Mouse (Mus musculus): ENCODE results near the gene Cnksr1. TPM values are rescaled to one million over a fixed set of nuclear protein-coding genes. Genes with fewer than 3 reads are reported as not detected.
"Not testable (repeated sequence)": the region's sequence is repeated elsewhere in the genome, so short reads cannot be mapped to it uniquely, and the experiment has no call there.

The Cnksr1 gene
- not detected in 2 replicates for total RNA-seq (2015)
- total RNA-seq (2017) = not detected in 2 replicates

DNA sequence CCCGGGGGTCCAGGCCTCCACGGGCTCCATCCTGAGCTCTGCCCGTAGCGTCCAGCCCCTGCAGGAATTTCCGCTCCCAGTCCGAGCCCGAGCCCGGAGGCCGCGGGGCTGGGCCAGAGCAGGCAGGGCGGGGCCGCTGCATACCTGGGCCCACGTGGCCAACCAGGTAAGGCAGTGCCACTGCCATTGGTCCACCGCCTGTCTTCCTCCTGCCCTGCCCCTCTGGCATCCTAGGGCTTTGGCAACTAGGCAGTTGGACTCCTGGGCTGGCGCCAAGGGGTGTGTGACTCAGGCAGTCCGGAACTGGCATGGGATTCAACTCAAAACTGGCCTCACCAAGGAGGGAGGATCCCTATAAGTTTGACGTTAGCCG, at the start of gene Cnksr1:
Gene Cnksr1, minus strand, starts transcription at position 121 of the 373 bp plus-strand sequence.
- no peak for ATAC-seq (replicated peaks; ENCODE audit: poor library complexity)

GRCm38 (mm10) chr4:134287575-134288025, 49.4 kb upstream of the Cnksr1 start, which contains the start of gene Pdik1l:
TSS of gene Pdik1l (minus strand) at chr4:134287895.
- ATAC-seq (replicated peaks; ENCODE audit: poor library complexity) = peak; percentile 68

DNA sequence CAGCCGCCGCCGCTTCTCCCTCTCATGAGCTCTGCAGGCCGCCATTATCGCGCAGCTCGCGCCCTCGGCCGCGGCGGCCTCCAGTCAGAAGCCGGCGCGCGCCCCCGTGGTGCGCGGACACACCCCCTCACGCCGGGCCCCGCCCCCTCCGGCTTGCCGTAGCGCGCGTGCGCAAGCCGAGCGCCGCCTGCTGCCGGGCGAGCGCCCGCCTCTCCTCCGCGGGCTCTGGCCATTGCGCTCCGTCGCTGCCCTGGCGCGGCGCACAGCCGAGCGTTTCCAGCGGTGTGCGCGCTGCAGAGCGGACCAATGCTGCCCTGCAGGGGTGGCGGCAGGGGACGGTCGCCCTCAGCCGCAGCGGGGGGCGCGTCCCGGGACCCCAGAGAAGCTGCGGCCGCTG, 49.0 kb upstream of the Cnksr1 start:
- ATAC-seq (replicated peaks; ENCODE audit: poor library complexity) = peak; percentile 63

DNA sequence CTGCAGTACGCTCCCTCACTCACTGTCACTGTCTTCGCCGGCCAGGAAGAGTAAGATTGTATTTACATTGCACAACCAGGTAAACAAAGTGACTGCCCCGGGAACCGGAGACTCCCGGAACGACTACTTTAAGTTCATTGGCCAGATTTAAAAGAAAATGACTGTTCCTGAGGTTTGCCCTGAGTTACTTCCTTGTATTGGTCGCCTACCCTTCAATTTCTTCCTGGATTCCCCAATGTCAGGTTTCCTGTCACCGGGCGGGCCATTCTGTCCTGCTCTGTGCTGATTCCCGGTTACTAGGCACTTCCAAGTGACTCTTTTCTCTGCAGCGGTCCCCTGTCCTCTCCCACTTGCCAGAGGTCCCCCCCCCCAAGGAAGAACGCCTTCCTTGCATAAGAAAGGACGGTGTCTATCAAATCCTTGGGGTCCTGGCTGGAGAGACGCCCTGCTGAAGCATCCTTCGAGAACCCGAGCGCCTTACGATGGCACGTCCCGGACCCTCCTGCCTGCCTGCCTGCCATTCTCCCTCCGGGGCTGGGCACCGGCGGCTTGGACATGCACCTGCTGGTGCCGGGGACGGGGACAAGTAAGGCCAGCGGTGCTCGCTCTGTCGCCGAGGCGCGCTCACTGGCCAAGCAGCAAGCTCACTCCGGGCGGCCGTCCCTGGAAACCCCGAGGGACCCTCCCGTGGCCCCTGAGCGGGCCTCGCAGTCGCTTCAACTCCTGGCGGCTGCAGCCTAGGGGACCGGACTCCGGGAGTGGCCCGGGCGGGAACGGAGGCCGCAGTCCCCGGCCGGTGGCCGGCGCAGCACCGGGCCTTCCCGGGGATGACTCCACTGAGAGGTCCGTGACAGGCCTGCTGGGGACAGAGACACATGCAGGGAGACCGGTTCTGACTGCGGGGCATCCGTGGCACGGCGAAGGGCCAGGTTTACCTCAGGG, 48.3 kb upstream of the Cnksr1 start:
- ATAC-seq (replicated peaks; ENCODE audit: poor library complexity) = no peak

GRCm38 (mm10) chr4:134284942-134285341, 46.7 kb upstream of the Cnksr1 start:
- ATAC-seq (replicated peaks; ENCODE audit: poor library complexity) = no peak

DNA sequence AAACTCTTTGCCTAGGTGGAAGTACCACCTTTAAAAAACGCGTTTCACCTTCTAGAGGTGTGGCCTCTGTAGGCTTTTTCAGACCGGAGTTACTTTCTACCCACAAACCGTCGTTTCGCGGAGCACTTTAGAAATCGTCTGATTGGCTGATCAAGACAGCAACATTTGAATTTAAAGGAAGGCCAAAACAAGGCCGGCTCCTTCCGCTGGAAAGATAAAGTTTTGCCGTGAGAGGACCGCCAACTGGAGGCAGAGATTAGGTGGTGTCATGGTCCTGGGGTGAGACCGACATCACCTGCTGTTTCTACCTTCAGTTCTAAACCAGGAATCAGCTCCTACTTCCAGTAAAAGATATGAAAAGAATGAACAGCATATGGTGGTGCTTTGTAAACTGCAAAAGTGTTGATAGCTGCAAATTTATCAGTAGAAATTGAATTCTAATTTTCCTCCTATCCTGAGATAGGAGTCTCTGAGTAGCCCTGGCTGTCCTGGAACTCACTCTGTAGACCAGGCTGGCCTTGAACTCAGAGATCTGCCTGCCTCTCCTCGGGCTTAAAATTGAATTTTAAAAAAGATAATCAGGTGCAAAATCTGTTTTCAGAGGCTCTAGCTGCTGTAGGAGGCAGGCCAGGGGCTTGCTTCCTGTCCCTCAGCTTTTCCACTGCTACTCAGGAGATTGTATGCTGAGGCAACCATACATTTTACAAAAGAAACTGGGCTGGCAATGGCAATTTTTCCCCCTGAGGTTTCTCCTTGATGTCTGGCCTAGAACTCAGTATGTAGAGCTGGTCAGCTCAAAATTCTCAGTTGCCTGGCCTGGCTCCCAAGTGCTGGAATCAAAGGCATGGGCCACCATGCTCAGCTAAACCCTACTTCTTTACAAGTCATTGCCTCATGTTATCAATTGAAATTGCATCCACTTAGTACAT, 35.5 kb upstream of the Cnksr1 start:
- peak; percentile 93 for ATAC-seq (replicated peaks; ENCODE audit: poor library complexity)

DNA sequence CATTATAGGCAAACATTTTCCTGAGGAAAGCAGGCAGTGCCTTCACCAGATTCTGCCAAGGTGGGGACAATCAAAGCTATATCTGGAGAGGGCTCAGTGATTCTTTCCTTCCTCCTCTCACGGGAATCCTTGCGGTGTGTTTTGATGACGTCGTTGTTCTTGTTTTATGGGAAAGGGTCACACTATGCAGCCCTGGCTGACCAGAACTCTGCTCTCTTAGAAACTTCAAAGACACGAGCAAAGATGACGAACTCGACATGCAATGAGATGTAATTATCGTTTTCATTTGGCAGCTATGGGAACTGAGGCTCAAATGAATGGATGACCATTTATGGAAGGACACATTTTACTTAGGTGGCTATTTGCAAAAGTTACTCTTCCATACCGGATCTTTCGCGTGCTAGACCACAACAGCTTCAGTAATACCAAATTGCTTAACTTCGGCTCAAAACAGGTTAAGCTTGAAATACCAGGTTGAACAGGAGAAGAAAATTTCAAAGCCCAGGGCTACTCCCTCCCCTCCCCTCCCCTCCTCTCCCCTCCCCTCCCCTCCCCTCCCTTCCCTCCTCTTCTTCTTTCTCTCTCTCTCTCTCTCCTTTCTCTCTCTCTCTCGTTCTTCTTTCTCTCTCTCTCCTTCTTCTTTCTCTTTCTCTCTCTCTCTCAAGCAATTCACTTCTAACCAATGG, 34.7 kb upstream of the Cnksr1 start:
- 0 out of 2 replicates have a peak, but pooled peaks have one; percentile 5 for ATAC-seq (replicated peaks; ENCODE audit: poor library complexity)

DNA sequence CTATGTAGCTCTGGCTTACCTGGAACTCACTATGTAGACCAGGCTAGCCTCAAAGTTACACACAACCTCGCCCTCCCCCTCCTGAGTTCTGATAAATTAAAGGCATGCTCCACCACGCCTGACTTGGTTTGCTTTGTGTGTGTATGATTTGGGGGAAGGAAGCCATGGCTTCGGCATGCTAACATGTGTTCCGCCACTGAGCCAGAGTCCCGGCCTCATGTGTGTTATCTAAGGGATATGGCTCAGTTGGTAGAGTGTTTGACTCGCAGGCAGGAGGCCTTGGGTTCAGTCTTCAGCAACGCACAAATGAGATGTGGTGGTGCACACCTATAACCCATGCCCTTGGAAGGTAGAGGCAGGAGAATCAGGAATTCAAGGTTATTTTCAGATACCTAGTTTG, 33.8 kb upstream of the Cnksr1 start:
- no peak for ATAC-seq (replicated peaks; ENCODE audit: poor library complexity)

GRCm38 (mm10) chr4:134269622-134270021, 31.4 kb upstream of the Cnksr1 start:
- ATAC-seq (replicated peaks; ENCODE audit: poor library complexity) = not testable (repeated sequence)

GRCm38 (mm10) chr4:134268102-134268655, 30.0 kb upstream of the Cnksr1 start:
- ATAC-seq (replicated peaks; ENCODE audit: poor library complexity) = peak; percentile 37; the same call in 1 of the 2 replicates

- no peak for ATAC-seq (replicated peaks; ENCODE audit: poor library complexity)
Observed at GRCm38 (mm10) chr4:134265860-134266585, 27.8 kb upstream of the Cnksr1 start.

GRCm38 (mm10) chr4:134263191-134263590, 25.0 kb upstream of the Cnksr1 start:
- peak; percentile 61 for ATAC-seq (replicated peaks; ENCODE audit: poor library complexity)

DNA sequence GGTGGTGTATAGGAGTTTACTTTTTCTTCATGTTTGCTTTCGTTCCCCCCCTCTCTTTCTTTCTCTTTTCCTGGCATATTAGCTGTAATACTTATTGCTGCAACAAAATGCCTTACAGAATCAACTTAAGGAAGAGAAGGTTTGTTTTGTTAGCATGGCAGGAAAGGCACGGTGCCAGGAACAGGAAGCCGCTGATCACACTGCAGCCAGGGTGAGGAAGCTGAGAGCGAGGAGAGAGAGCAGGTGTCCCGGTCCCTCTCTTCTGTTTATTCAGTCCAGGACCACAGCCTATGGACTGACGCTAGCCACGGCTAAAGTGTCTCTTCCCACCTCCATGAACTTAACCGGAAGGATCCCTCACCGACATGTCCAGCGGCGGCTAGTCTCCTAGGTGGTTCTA, 20.2 kb upstream of the Cnksr1 start:
- peak; percentile 49 for ATAC-seq (replicated peaks; ENCODE audit: poor library complexity)

DNA sequence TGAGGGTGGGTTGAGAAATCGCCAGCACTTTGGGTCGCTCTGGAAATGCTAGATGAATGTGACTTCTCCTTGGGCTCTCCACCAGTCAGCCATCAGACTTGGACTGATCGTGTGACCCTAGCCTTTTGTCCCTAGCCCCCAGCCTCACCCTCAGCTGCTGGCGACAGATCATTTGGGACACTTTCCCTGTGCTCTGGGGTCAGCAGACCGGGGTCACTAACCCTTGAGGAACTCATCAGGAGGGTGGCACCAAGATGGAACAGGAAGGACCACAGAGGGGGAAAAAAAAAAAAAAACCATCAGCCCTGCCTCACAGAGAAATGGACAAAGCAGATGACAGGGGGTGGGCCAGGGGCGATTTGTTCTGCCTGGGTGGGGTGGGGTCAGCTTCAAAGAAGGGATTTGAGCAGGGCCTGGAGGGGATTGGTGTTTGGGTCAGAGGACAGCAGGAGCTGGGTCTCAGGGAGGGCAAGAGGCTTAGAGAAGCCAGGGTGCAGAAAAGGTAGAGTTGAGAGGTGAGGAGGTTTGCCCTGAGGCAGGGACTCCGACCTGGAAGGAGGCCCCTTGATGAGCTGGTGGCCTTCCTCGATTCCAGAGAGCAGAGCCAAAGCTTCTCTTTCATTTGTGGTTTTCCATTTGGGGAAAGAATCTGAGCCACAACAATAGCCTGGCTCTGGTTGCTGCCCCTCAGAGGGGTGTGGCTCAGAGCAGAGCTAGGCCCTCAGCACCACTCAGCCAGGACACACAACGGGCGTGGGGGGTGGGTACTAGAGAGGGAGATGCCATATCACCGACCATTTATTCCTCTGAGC, 19.2 kb upstream of the Cnksr1 start:
- ATAC-seq (replicated peaks; ENCODE audit: poor library complexity) = no peak

DNA sequence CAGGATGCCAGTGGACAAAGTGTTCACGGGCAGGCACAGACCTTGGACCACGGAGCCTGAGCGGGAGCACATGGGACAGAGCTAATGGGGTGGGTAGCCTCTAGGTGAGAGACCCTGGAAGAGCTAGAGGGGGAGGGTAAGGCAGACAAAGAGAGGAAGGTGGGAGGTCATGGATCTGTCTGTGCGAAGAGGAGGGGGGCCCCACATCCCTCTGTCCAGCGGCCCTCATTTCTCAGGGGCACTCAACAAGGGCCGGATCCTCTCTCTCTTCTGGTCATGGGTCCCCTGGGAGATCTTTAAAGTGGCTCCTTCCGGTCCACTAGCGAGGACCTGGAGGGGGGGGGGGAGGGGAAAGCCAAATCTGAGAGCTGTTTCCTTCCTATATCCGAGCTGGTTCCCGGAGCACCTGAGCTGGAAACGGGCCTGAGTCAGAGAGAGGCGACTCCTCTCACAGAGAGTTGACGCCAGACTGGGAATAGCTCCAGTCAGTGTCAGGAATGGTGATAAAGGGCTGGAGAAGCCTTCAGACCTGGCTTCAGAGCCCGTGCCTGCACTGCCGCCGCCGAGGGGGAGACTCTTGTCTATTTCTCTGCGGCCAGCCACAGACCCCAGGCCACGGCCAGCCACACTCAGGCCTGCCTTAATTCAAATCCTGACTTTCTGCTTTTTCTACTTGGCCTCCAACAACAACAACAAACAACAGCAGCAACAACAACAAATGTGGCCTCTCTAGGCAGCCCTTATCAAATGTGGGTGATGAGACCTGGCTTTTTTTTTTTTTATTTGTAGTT, 18.4 kb upstream of the Cnksr1 start:
- ATAC-seq (replicated peaks; ENCODE audit: poor library complexity) = no peak

DNA sequence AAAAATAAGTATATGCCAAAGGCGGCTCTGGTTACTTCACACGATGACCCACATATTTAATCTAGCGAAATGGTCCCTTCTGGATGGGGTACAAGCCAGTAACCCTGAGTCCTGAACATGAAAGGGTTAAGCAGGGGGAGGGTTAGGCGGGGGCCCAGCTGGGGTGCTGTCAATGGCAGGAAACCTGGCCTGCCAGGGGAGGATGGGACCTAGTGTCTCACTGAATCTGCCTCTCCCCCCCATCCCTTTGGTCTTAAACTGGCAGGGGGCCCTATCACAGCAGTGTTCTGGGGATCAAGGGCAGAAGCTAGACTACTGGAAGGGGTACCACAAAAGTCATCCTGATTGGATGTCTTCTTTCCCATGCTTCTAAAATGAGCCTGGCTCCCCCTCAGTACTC, 17.7 kb upstream of the Cnksr1 start:
- ATAC-seq (replicated peaks; ENCODE audit: poor library complexity) = no peak

- ATAC-seq (replicated peaks; ENCODE audit: poor library complexity) = no peak
Observed at GRCm38 (mm10) chr4:134254835-134255234, 16.6 kb upstream of the Cnksr1 start.

DNA sequence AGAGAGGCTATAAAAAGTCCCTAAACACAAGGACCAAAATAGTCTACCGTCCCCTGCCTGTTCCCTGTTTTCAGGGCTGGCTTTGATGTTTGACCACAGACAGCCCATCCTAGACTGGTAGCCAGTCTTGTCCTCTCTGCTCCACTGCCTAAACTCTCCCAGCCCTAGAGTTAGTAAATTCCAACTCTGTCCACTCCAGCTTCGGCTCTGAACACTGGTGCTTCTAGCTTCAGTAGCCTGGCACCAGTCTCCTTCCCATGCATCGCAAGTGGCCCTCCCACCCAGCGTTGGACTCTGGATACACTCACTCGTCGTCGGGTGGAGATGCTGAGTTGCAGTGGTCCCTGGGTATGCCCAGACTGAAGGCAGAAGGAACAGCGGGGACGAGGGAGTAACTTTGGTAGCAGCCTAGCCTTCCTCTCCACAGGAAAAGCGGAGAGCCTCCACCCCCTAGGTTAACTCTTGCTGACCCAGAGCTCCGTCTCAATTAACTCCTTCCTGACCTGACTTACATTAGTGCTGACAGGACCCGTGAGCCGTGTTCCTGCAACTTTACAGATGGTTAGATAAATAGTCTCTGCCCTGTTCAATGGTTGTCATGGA, 15.6 kb upstream of the Cnksr1 start, which contains the start of gene Grrp1:
Gene Grrp1, minus strand, starts transcription at position 385 of the 603 bp plus-strand sequence.
- no peak for ATAC-seq (replicated peaks; ENCODE audit: poor library complexity)
